Mouse (Mus musculus) E14TG2a.4 (cell line): ENCODE data around the gene Fahd1.

Experiments used
- CTCF ChIP-seq: conservative IDR thresholded peaks from 2 replicates; pipeline ENCODE4 v1.5.1; 2014; ENCODE audit warnings: low read length
- NANOG ChIP-seq: IDR thresholded peaks from 2 replicates; pipeline ENCODE4 v1.6.1; 2014; ENCODE audit warnings: borderline replicate concordance, low read length, mixed read lengths
- POU5F1 ChIP-seq: IDR thresholded peaks from 2 replicates; pipeline ENCODE4 v1.6.1; 2014; ENCODE audit warnings: low read length, borderline replicate concordance

GRCm38 (mm10) chr17:24857831-24858470 lies 7.8 kb upstream of the Fahd1 start:
- TF ChIP-seq CTCF (no peak), POU5F1 (no peak), NANOG (no peak)
